Mouse (Mus musculus) CH12.LX (cell line): ENCODE results near the gene Srgap3. TPM values are rescaled to one million over a fixed set of nuclear protein-coding genes. Genes with fewer than 3 reads are reported as not detected.

Experiments
- DNase-seq: peaks from one replicate; pipeline ENCODE4 v3.0.0-alpha.2; 2013; ENCODE audit errors: extremely low read depth
- H3K27ac ChIP-seq: 2 replicates; pipeline ENCODE4 v1.5.1; 2012; ENCODE audit warnings: low read depth, mild to moderate bottlenecking, control low read depth, moderate library complexity; ENCODE audit not compliant: insufficient read depth
- H3K27me3 ChIP-seq: replicated peaks from 2 replicates; pipeline ENCODE3; 2012; ENCODE audit warnings: inconsistent platforms
- H3K36me3 ChIP-seq, 2 experiments: replicated peaks in 1 of 2; 2 replicates each; pipeline versions ENCODE3 to v1.6.1; 2012; ENCODE audit warnings: inconsistent platforms in 1 of 2, low read length in 1 of 2, mild to moderate bottlenecking in 1 of 2, mixed read lengths in 1 of 2, moderate library complexity in 1 of 2; ENCODE audit not compliant: control insufficient read depth in 1 of 2, insufficient read depth in 1 of 2
- H3K4me1 ChIP-seq, 2 experiments: 2 replicates each; pipeline ENCODE4 v1.6.1; 2012; ENCODE audit warnings: inconsistent platforms in 1 of 2, moderate library complexity in 1 of 2; ENCODE audit not compliant: insufficient read depth in 2 of 2, control insufficient read depth in 1 of 2
- H3K4me2 ChIP-seq: 2 replicates; pipeline ENCODE4 v1.6.1; 2012; ENCODE audit warnings: low read depth, mild to moderate bottlenecking, control low read depth; ENCODE audit not compliant: poor library complexity, insufficient read depth, severe bottlenecking
- H3K4me3 ChIP-seq, 3 experiments: fragments of 150-350 bp in 1 of 3; sonication (generic) in 1 of 3; replicated peaks in 1 of 3; 2 replicates each; pipeline versions ENCODE3 to v1.5.1; 2011 to 2012; ENCODE audit warnings: low read depth in 2 of 3, low read length in 2 of 3, mild to moderate bottlenecking in 2 of 3, moderate library complexity in 2 of 3, control low read depth in 1 of 3, improper control_type of control experiment in 1 of 3, inconsistent platforms in 1 of 3, mixed read lengths in 1 of 3; ENCODE audit not compliant: poor library complexity in 1 of 3
- H3K79me2 ChIP-seq: replicated peaks from 2 replicates; pipeline ENCODE4 v1.6.1; 2012; ENCODE audit warnings: mild to moderate bottlenecking, moderate library complexity; ENCODE audit not compliant: control insufficient read depth, poor library complexity, insufficient read depth, severe bottlenecking; ENCODE audit errors: extremely low read depth
- H3K9ac ChIP-seq: 2 replicates; pipeline ENCODE4 v1.6.1; 2012; ENCODE audit warnings: low read depth, mild to moderate bottlenecking, control low read depth, moderate library complexity; ENCODE audit not compliant: insufficient read depth
- H3K9me3 ChIP-seq: replicated peaks from 2 replicates; pipeline ENCODE3; 2012; ENCODE audit warnings: low read length, inconsistent platforms, mixed read lengths
- CHD1 ChIP-seq: IDR thresholded peaks from 2 replicates; pipeline ENCODE4 v1.6.1; 2012; ENCODE audit warnings: low read depth, low read length, improper control_type of control experiment, inconsistent platforms
- CHD2 ChIP-seq: IDR thresholded peaks from 2 replicates; pipeline ENCODE4 v1.6.1; 2011; ENCODE audit warnings: low read length, improper control_type of control experiment
- CTCF ChIP-seq, 2 experiments: IDR thresholded peaks in 1 of 2; conservative IDR thresholded peaks in 1 of 2; 2 replicates each; pipeline ENCODE4 v1.5.1; 2011 to 2012; ENCODE audit warnings: low read depth in 2 of 2, low read length in 2 of 2, improper control_type of control experiment in 1 of 2, inconsistent platforms in 1 of 2, mild to moderate bottlenecking in 1 of 2, moderate library complexity in 1 of 2
- E2F4 ChIP-seq: IDR thresholded peaks from 2 replicates; pipeline ENCODE4 v1.6.1; 2011; ENCODE audit warnings: low read depth, low read length, improper control_type of control experiment; ENCODE audit not compliant: insufficient replicate concordance
- ETS1 ChIP-seq: conservative IDR thresholded peaks from 2 replicates; pipeline ENCODE4 v1.6.1; 2012; ENCODE audit warnings: low read depth, mild to moderate bottlenecking, inconsistent platforms, low read length, improper control_type of control experiment, moderate library complexity
- IRF4 ChIP-seq: IDR thresholded peaks from 2 replicates; pipeline ENCODE4 v1.6.1; 2014; ENCODE audit warnings: low read depth, mild to moderate bottlenecking, inconsistent platforms, low read length, improper control_type of control experiment
- KAT2A ChIP-seq: IDR thresholded peaks from 2 replicates; pipeline ENCODE4 v1.6.1; 2012; ENCODE audit warnings: low read length, improper control_type of control experiment, inconsistent platforms; ENCODE audit not compliant: insufficient replicate concordance
- MAX ChIP-seq: IDR thresholded peaks from 2 replicates; pipeline ENCODE4 v1.6.1; 2011; ENCODE audit warnings: low read length, improper control_type of control experiment
- NELFE ChIP-seq: IDR thresholded peaks from 2 replicates; pipeline ENCODE4 v1.6.1; 2011; ENCODE audit warnings: low read depth, low read length, improper control_type of control experiment
- NRF1 ChIP-seq: IDR thresholded peaks from 2 replicates; pipeline ENCODE4 v1.6.1; 2014; ENCODE audit warnings: low read depth, mild to moderate bottlenecking, inconsistent platforms, low read length, improper control_type of control experiment, moderate library complexity
- PAX5 ChIP-seq: IDR thresholded peaks from 2 replicates; pipeline ENCODE4 v1.6.1; 2012; ENCODE audit warnings: low read length, inconsistent platforms, mixed read lengths
- POLR2AphosphoS2 ChIP-seq: IDR thresholded peaks from 2 replicates; pipeline ENCODE4 v1.6.1; 2011; ENCODE audit warnings: low read depth, low read length, improper control_type of control experiment
- RAD21 ChIP-seq: IDR thresholded peaks from 2 replicates; pipeline ENCODE4 v1.6.1; 2011; ENCODE audit warnings: low read depth, mild to moderate bottlenecking, low read length, improper control_type of control experiment, moderate library complexity
- RCOR1 ChIP-seq: conservative IDR thresholded peaks from 2 replicates; pipeline ENCODE4 v1.6.1; 2012; ENCODE audit warnings: low read depth, mild to moderate bottlenecking, inconsistent platforms, low read length, improper control_type of control experiment
- SMC3 ChIP-seq: IDR thresholded peaks from 2 replicates; pipeline ENCODE4 v1.6.1; 2011; ENCODE audit warnings: low read depth, low read length, improper control_type of control experiment
- TBP ChIP-seq: conservative IDR thresholded peaks from 2 replicates; pipeline ENCODE4 v1.6.1; 2011; ENCODE audit warnings: low read depth, low read length, improper control_type of control experiment
- TCF12 ChIP-seq: IDR thresholded peaks from 2 replicates; pipeline ENCODE4 v1.6.1; 2014; ENCODE audit warnings: low read depth, mild to moderate bottlenecking, inconsistent platforms, low read length, improper control_type of control experiment
- UBTF ChIP-seq: IDR thresholded peaks from 2 replicates; pipeline ENCODE4 v1.6.1; 2012; ENCODE audit warnings: low read depth, mild to moderate bottlenecking, inconsistent platforms, low read length, improper control_type of control experiment, moderate library complexity
- USF1 ChIP-seq: IDR thresholded peaks from 2 replicates; pipeline ENCODE4 v1.6.1; 2014; ENCODE audit warnings: low read depth, mild to moderate bottlenecking, inconsistent platforms, low read length, improper control_type of control experiment
- ZC3H11A ChIP-seq: IDR thresholded peaks from 2 replicates; pipeline ENCODE4 v1.6.1; 2012; ENCODE audit warnings: low read depth, mild to moderate bottlenecking, inconsistent platforms, low read length, improper control_type of control experiment
- ZMIZ1 ChIP-seq: IDR thresholded peaks from 2 replicates; pipeline ENCODE4 v1.6.1; 2012; ENCODE audit warnings: low read depth, mild to moderate bottlenecking, inconsistent platforms, low read length, improper control_type of control experiment
- ZNF384 ChIP-seq: IDR thresholded peaks from 2 replicates; pipeline ENCODE4 v1.6.1; 2012; ENCODE audit warnings: low read depth, low read length, improper control_type of control experiment, inconsistent platforms
- dilution Hi-C: fragments of 300-500 bp; cut with MboI; formaldehyde crosslinking; loops from 2 replicates; pipeline ENCODE4 v1.14.3; 2020; ENCODE audit warnings: low sequenced_read_pairs; ENCODE audit not compliant: extremely low pct_unique_long_range_greater_than_20kb, extremely low pct_ligation_motif_present
- in situ Hi-C: fragments of 300-500 bp; cut with MboI; formaldehyde crosslinking; loops from 3 replicates; pipeline ENCODE4 v1.14.3; 2019; ENCODE audit warnings: low sequenced_read_pairs, low pct_ligation_motif_present, low pct_unique_long_range_greater_than_20kb, mixed read lengths
- polyA plus RNA-seq: library from polyadenylated mRNA; unstranded; fragments of >175 nt; gene quantifications from 2 replicates; pipeline ENCODE4 v1.2.1, GENCODE M21; 2012; ENCODE audit warnings: low read depth; ENCODE audit not compliant: insufficient read length
- total RNA-seq, 2 experiments: library from RNA; depleted of rRNA; stranded (reverse); fragments of 300-350 nt in 1 of 2; fragments of >200 nt in 1 of 2; gene quantifications; 2 replicates each; pipeline ENCODE4 v1.2.3; 2012 to 2014

Gene Srgap3
- total and polyA plus RNA-seq, 3 experiments: 1.5 to 4.5 (median 2.1) TPM

- dilution Hi-C loops: no loop called here
- in situ Hi-C loops: loop anchor here (5.0 to 25.0 kb wide), 2 partner anchors 302 to 612 kb away; partner anchors contain the start of gene Brpf1
- Histone ChIP-seq H3K9ac (no peak overlapping the region), H3K79me2 (peaks cover 7% of the 10 kb centered on the region), H3K36me3 (no peaks in the 10 kb centered on the region), H3K27me3 (peaks cover 3% of the 10 kb centered on the region), H3K4me3 (no peak overlapping the region), H3K4me2 (no peak overlapping the region), H3K4me1 (peaks cover 0 to 6% of the 10 kb centered on the region in 2 experiments; a peak in 2 of 4 replicates), H3K9me3 (no peaks in the 10 kb centered on the region), H3K27ac (no peak overlapping the region)
- DNase-seq: peak; percentile 31
- TF ChIP-seq POLR2AphosphoS2: no peak
- TF ChIP-seq IRF4: 0 out of 2 replicates have a peak, but pooled peaks have one; percentile 29
- peak; percentile 85 for TF ChIP-seq SMC3
- no peak for TF ChIP-seq NRF1
- no peak for TF ChIP-seq TBP
- peak; percentile 99 for TF ChIP-seq RAD21
- peak; percentile 83 to 95 for TF ChIP-seq CTCF (conservative IDR thresholded peaks at IDR 0.05 in 1 of 2, IDR thresholded peaks at IDR 0.05 in 1 of 2; ENCODE audit: low read depth in 2 of 2, low read length in 2 of 2)
- peak; percentile 70 for TF ChIP-seq ZC3H11A
- TF ChIP-seq RCOR1: no peak
These were observed 246.7 kb downstream of the Srgap3 start for GRCm38 (mm10) chr6:112700392-112700791.

DNA sequence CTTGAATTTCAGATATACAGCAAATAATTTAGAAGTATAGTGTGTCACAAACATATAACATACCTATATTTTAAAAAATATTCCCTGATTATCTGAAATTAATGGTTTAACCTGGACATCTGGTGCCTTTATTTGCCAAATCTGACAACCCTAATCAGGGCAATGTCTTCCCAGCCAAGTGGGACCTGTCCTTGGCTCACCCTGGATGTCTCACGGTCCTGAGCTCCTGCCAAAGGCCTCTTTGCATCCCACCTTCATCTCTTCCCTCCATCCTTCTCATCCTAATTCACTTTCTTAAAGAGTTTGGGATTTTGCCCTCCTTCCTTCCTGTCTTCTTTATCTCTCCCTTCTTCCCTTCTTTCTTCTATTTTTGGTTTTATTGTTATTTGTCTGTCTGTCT, 248.0 kb downstream of the Srgap3 start:
- in situ Hi-C loops (no loop called here), dilution Hi-C loops (no loop called here)
- H3K79me2 ChIP-seq: peaks cover 17% of the 10 kb centered on the region
- H3K9me3 ChIP-seq: no peaks in the 10 kb centered on the region
- DNase-seq: no peak
- H3K4me2 ChIP-seq: no peak overlapping the region
- H3K4me1 ChIP-seq: peaks cover 0 to 18% of the 10 kb centered on the region in 2 experiments; a peak in 3 of 4 replicates
- H3K27ac ChIP-seq: no peak overlapping the region
- H3K36me3 ChIP-seq: peaks cover 0 to 5% of the 10 kb centered on the region in 2 experiments
- TF ChIP-seq ZMIZ1 (no peak), PAX5 (no peak), CHD1 (no peak), RAD21 (no peak), MAX (no peak), KAT2A (no peak), ZNF384 (no peak), CHD2 (no peak), NELFE (no peak), USF1 (no peak), UBTF (no peak), CTCF (conservative IDR thresholded peaks at IDR 0.05 in 1 of 2, IDR thresholded peaks at IDR 0.05 in 1 of 2; ENCODE audit: low read depth in 2 of 2, low read length in 2 of 2) (no peak), TBP (no peak), TCF12 (no peak), ETS1 (no peak), E2F4 (no peak)
- no peak overlapping the region for H3K4me3 ChIP-seq
- peaks cover 3% of the 10 kb centered on the region for H3K27me3 ChIP-seq
- no peak overlapping the region for H3K9ac ChIP-seq
